Mouse (Mus musculus): ENCODE data around the gene Elane. TPM values are rescaled to one million over a fixed set of nuclear protein-coding genes. Genes with fewer than 3 reads are reported as not detected.
A peak's percentile ranks its signal among the peaks of the same experiment; 100 is the strongest.

Elane gene
- polyA plus RNA-seq, 1 experiment from 2014 or later: not detected

- 65% methylated on average over 11 of the region's 11 CpGs for WGBS
These were observed 19.4 kb upstream of the Elane start for GRCm38 (mm10) chr10:79866601-79867000.

DNA sequence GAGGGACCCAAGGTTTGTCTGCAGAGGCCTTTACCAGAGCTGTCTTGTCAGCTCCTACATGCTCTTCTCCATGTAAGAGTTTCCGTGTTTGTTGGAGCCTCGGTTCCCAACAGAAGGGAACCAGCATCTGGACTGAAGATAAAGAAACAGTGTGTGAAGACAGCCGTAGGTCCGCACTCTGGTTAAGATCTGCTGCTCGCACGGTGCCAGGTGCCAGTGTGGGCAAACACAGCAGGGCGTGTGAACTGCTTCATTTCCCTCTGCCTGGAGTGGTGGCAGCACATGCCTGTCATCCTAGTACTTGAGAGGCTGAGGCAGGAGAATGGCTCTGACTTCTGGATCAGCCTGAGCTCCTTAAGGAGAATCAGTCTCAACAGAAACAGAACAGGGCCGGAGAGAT lies 14.2 kb upstream of the Elane start:
- Histone ChIP-seq H3K27me3 (no peaks in the 10 kb centered on the region), H3K4me1 (replicated peaks) (peaks cover 32% of the 10 kb centered on the region), H3K4me2 (peak overlapping the region; percentile 8; the same call in 1 of the 2 replicates), H3K4me3 (replicated peaks) (no peak overlapping the region), H3K9ac (replicated peaks) (no peak overlapping the region), H3K36me3 (peaks cover 43% of the 10 kb centered on the region), H3K27ac (no peak overlapping the region), H3K9me3 (no peaks in the 10 kb centered on the region)
- 93% methylated on average over 8 of the region's 8 CpGs for WGBS
- ATAC-seq (ENCODE audit: insufficient number of reproducible peaks, insufficient read depth, low FRiP score, low TSS enrichment, low read depth): no peak

More at GRCm38 (mm10) chr10:79866601-79867000, 19.4 kb upstream of the Elane start:
- ATAC-seq (ENCODE audit: insufficient number of reproducible peaks, insufficient read depth, low FRiP score, low TSS enrichment, low read depth): no peak
- Histone ChIP-seq H3K4me3 (replicated peaks) (no peak overlapping the region), H3K9me3 (no peaks in the 10 kb centered on the region), H3K27me3 (no peaks in the 10 kb centered on the region), H3K4me1 (replicated peaks) (peaks cover 23% of the 10 kb centered on the region), H3K36me3 (peaks cover 90% of the 10 kb centered on the region), H3K9ac (replicated peaks) (no peak overlapping the region), H3K4me2 (no peak overlapping the region), H3K27ac (no peak overlapping the region)

DNA sequence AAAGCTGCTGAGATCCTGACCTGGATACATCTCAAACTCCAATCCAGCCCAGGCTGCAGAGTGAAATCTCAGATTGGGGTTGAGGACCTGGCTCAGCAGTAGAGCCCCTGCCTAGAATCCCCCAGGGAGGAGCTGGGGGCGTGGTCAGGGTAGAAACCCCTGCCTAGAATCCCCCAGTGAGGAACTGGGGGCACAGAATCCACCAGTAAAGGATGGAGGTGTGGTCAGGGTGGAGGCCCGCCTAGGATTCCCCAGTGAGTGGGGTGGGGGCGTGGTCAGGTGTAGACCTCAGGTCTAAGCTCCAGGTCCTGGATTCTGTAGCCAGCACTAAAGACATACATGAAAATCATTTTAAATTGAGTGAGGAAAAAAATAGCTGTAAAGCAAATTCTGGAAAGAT lies 13.2 kb upstream of the Elane start:
- no peak for ATAC-seq (ENCODE audit: insufficient number of reproducible peaks, insufficient read depth, low FRiP score, low TSS enrichment, low read depth)
- WGBS: 44% methylated on average over 3 of the region's 3 CpGs
- Histone ChIP-seq H3K4me3 (replicated peaks) (peak overlapping the region; percentile 74), H3K9ac (replicated peaks) (peak overlapping the region; percentile 94), H3K4me2 (peak overlapping the region; percentile 67), H3K4me1 (replicated peaks) (peaks cover 25% of the 10 kb centered on the region), H3K27me3 (no peaks in the 10 kb centered on the region), H3K36me3 (peaks cover 35% of the 10 kb centered on the region), H3K9me3 (no peaks in the 10 kb centered on the region), H3K27ac (no peak overlapping the region)

- H3K4me3 ChIP-seq (replicated peaks): peak overlapping the region; percentile 74
- ATAC-seq (ENCODE audit: insufficient number of reproducible peaks, insufficient read depth, low FRiP score, low TSS enrichment, low read depth): no peak
- no peaks in the 10 kb centered on the region for H3K27me3 ChIP-seq
- peak overlapping the region; percentile 90; the same call in 1 of the 2 replicates for H3K27ac ChIP-seq
- H3K9me3 ChIP-seq: no peaks in the 10 kb centered on the region
- H3K4me2 ChIP-seq: peak overlapping the region; percentile 67
- H3K4me1 ChIP-seq (replicated peaks): peaks cover 25% of the 10 kb centered on the region
- peak overlapping the region; percentile 94 for H3K9ac ChIP-seq (replicated peaks)
- WGBS: 11% methylated on average over 6 of the region's 6 CpGs
- peaks cover 33% of the 10 kb centered on the region for H3K36me3 ChIP-seq
These were observed 12.7 kb upstream of the Elane start for GRCm38 (mm10) chr10:79873313-79873712.

- H3K4me2 ChIP-seq: peak overlapping the region; percentile 67
- peak overlapping the region; percentile 94 for H3K9ac ChIP-seq (replicated peaks)
- H3K36me3 ChIP-seq: peaks cover 30% of the 10 kb centered on the region
- H3K27me3 ChIP-seq: no peaks in the 10 kb centered on the region
- peak overlapping the region; percentile 74 for H3K4me3 ChIP-seq (replicated peaks)
- WGBS: 2% methylated on average over 26 of the region's 26 CpGs
- peaks cover 25% of the 10 kb centered on the region for H3K4me1 ChIP-seq (replicated peaks)
- peak overlapping the region; percentile 90 for H3K27ac ChIP-seq
- ATAC-seq (ENCODE audit: insufficient number of reproducible peaks, insufficient read depth, low FRiP score, low TSS enrichment, low read depth): no peak
- H3K9me3 ChIP-seq: no peaks in the 10 kb centered on the region
These were observed 12.2 kb upstream of the Elane start for GRCm38 (mm10) chr10:79873715-79874289.

GRCm38 (mm10) chr10:79874290-79874862 lies 11.7 kb upstream of the Elane start, which contains the start of the genes Prtn3 and Plppr3:
Gene Prtn3 (plus strand): TSS chr10:79874476.
Gene Plppr3 (minus strand): TSS chr10:79874634.
- peak within 1 kb of the TSS; percentile 90 for H3K27ac ChIP-seq
- H3K4me3 ChIP-seq (replicated peaks): peak within 1 kb of the TSS; percentile 74
- peak within 1 kb of the TSS; percentile 94 for H3K9ac ChIP-seq (replicated peaks)
- H3K4me2 ChIP-seq: peak within 1 kb of the TSS; percentile 67
- H3K27me3 ChIP-seq: no peaks in the 10 kb centered on the region
- peaks cover 25% of the 10 kb centered on the region for H3K4me1 ChIP-seq (replicated peaks)
- ATAC-seq (ENCODE audit: insufficient number of reproducible peaks, insufficient read depth, low FRiP score, low TSS enrichment, low read depth): peak; percentile 82
- H3K36me3 ChIP-seq: peaks cover 25% of the 10 kb centered on the region
- under 1% methylated on average over 47 of the region's 57 CpGs for WGBS
- H3K9me3 ChIP-seq: no peaks in the 10 kb centered on the region

DNA sequence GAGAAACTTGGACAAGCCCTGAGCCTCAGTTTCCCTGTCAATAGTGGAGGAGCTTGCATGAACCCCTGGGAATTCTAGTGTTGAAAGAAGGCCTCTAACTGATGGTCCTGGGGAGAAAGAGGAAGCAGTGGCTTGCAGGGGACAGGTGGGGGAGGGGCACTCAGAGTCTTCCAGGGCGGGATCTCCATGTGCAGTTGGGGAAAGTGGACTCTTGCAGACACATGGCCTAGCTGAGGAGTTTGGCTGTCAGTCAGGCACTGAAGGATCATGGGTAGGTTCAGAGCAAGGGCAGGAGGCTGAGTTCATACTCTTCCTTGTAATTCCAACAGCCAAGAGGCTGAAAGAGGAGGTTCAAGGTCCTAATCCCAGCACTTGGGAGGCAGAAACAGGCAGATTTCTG lies 8.9 kb upstream of the Elane start:
- no peak overlapping the region for H3K9ac ChIP-seq (replicated peaks)
- H3K27me3 ChIP-seq: peaks cover 18% of the 10 kb centered on the region
- peaks cover 40% of the 10 kb centered on the region for H3K4me1 ChIP-seq (replicated peaks)
- 47% methylated on average over 1 of the region's 1 CpGs for WGBS
- no peak overlapping the region for H3K27ac ChIP-seq
- no peak for ATAC-seq (ENCODE audit: insufficient number of reproducible peaks, insufficient read depth, low FRiP score, low TSS enrichment, low read depth)
- no peaks in the 10 kb centered on the region for H3K9me3 ChIP-seq
- no peak overlapping the region for H3K4me2 ChIP-seq
- no peaks in the 10 kb centered on the region; the same call in 1 of the 2 replicates for H3K36me3 ChIP-seq
- no peak overlapping the region for H3K4me3 ChIP-seq (replicated peaks)

DNA sequence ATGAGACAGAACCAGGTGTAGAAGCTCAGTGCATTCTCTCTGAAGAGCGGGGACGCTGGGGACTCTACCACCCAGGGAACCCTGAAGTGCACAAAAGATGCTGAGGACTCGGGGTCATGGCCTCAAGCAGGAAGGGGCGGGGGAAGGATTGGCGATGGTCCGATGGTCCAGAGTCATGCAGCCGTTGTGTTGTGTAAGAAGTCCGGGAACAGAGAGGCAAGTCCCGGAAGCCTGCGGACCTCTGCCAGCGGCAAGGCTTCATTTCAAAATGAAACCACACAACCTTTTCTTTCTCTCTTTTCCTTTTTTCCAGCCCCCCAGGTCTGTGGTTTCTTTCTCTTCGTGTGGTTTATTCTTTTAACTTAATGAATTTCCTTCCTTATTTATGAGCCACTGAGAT lies 8.3 kb upstream of the Elane start:
- Histone ChIP-seq H3K4me1 (replicated peaks) (peaks cover 40% of the 10 kb centered on the region), H3K4me2 (no peak overlapping the region), H3K4me3 (replicated peaks) (no peak overlapping the region), H3K27ac (no peak overlapping the region), H3K9me3 (no peaks in the 10 kb centered on the region), H3K9ac (replicated peaks) (no peak overlapping the region), H3K27me3 (peaks cover 24% of the 10 kb centered on the region), H3K36me3 (no peaks in the 10 kb centered on the region)
- no peak for ATAC-seq (ENCODE audit: insufficient number of reproducible peaks, insufficient read depth, low FRiP score, low TSS enrichment, low read depth)
- 59% methylated on average over 12 of the region's 12 CpGs for WGBS

DNA sequence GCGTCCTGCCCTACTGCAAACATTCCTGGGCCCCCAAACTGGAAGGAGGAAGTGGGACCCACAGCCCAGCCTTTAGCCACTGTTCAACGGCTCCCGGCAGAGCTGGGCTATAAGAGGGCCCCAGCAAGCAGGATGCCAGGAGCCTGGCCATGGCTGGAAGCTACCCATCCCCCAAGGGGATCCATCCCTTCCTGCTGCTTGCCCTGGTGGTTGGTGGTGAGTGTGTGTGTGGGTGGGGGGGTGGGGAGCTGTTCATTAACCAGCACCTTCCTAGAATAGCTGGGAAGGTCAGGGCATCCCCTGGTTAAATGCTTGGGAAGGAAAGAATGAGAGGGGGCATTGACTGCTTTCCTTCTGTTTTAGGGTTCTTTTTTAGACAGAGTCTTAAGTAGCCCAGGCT lies 6.5 kb upstream of the Elane start:
- 36% methylated on average over 3 of the region's 3 CpGs for WGBS
- H3K9me3 ChIP-seq: no peaks in the 10 kb centered on the region
- H3K4me2 ChIP-seq: no peak overlapping the region
- peaks cover 40% of the 10 kb centered on the region for H3K4me1 ChIP-seq (replicated peaks)
- no peak overlapping the region for H3K27ac ChIP-seq
- peaks cover 39% of the 10 kb centered on the region for H3K27me3 ChIP-seq
- no peak for ATAC-seq (ENCODE audit: insufficient number of reproducible peaks, insufficient read depth, low FRiP score, low TSS enrichment, low read depth)
- H3K4me3 ChIP-seq (replicated peaks): no peak overlapping the region
- no peak overlapping the region for H3K9ac ChIP-seq (replicated peaks)
- no peaks in the 10 kb centered on the region for H3K36me3 ChIP-seq

GRCm38 (mm10) chr10:79880721-79881120 lies 5.3 kb upstream of the Elane start:
- H3K9me3 ChIP-seq: no peaks in the 10 kb centered on the region
- no peak overlapping the region for H3K4me3 ChIP-seq (replicated peaks)
- no peak for ATAC-seq (ENCODE audit: insufficient number of reproducible peaks, insufficient read depth, low FRiP score, low TSS enrichment, low read depth)
- no peak overlapping the region for H3K9ac ChIP-seq (replicated peaks)
- no peak overlapping the region for H3K27ac ChIP-seq
- 0 out of 2 replicates have a peak overlapping the region, but pooled peaks have one; percentile 4 for H3K4me2 ChIP-seq
- H3K36me3 ChIP-seq: no peaks in the 10 kb centered on the region
- WGBS: 15% methylated on average over 9 of the region's 9 CpGs
- peaks cover 39% of the 10 kb centered on the region for H3K27me3 ChIP-seq
- H3K4me1 ChIP-seq (replicated peaks): peaks cover 30% of the 10 kb centered on the region

GRCm38 (mm10) chr10:79881981-79882380 lies 4.1 kb upstream of the Elane start:
- H3K27ac ChIP-seq: no peak overlapping the region
- peak overlapping the region; percentile 54 for H3K4me2 ChIP-seq
- H3K4me3 ChIP-seq (replicated peaks): peak overlapping the region; percentile 21
- no peaks in the 10 kb centered on the region for H3K9me3 ChIP-seq
- no peak overlapping the region; the same call in 1 of the 2 replicates for H3K9ac ChIP-seq (replicated peaks)
- WGBS: 7% methylated on average over 22 of the region's 22 CpGs
- ATAC-seq (ENCODE audit: insufficient number of reproducible peaks, insufficient read depth, low FRiP score, low TSS enrichment, low read depth): no peak
- H3K36me3 ChIP-seq: no peaks in the 10 kb centered on the region
- peaks cover 39% of the 10 kb centered on the region for H3K27me3 ChIP-seq
- H3K4me1 ChIP-seq (replicated peaks): peaks cover 30% of the 10 kb centered on the region
